Mouse (Mus musculus): ENCODE results near the gene Frmd4a. TPM values are rescaled to one million over a fixed set of nuclear protein-coding genes. Genes with fewer than 3 reads are reported as not detected.

Frmd4a gene
- total and polyA plus RNA-seq, 2 experiments from 2014 or later = 40.7 to 55.8 TPM

DNA sequence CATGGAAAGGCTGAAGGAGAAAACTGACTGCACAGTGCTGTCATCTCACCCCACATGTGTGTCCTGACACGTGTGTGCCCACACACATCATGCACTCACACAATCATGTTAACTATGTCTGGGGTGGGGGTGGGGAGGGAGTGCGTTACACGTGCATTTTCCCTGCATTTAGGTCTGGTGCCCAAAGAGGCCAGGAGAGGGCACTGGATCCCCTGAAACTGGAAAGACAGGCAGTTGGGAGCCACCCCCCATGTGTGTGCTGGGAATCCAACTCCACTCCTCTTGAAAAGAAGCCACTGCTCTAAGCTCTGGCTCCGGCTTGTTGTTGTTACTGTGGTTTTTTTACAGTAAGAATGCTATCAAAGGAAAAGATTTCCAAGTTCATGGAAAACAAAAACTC is 627.5 kb downstream of the Frmd4a start:
- H3K9ac ChIP-seq (replicated peaks; ENCODE audit: low read length) = no peak overlapping the region
- DNase-seq (ENCODE audit: low spot score) (no peak), ATAC-seq (no peak)
- no peak; the same call in 1 of the 2 replicates for TF ChIP-seq CTCF (IDR thresholded peaks at IDR 0.05; ENCODE audit: low read depth)
- no peaks in the 10 kb centered on the region for H3K9me3 ChIP-seq (ENCODE audit: low read length)
- no peak overlapping the region for H3K4me3 ChIP-seq (ENCODE audit: low read length)
- H3K27me3 ChIP-seq (ENCODE audit: insufficient read depth, low read length) = no peaks in the 10 kb centered on the region
- no peaks in the 10 kb centered on the region for H3K4me1 ChIP-seq (ENCODE audit: insufficient read depth, low read length)
- H3K27ac ChIP-seq = no peak overlapping the region
- peaks cover 11% of the 10 kb centered on the region; the same call in 1 of the 2 replicates for H3K36me3 ChIP-seq (ENCODE audit: insufficient read depth, low read length)
- 79% methylated on average over 4 of the region's 4 CpGs for WGBS
- no peak overlapping the region for H3K4me2 ChIP-seq (ENCODE audit: low read depth, low read length)

DNA sequence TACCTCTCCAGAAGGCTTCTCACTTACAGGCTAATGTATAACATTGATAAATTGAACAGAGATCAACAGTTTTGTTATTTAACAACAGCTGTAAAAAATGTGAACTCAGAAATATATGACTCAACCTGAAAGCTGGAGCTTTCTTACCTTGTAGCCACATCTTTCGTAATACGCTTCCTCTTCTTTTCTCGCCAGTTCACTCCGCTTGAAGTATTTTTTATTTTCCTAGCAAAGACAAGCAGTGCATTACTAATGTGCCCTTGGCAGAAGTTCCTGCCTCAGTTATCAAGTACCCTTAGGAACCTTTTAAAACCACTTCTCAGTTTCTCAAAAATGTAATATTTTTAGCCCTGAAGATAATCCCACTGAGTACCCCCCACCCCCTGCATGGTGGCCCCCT is 630.6 kb downstream of the Frmd4a start:
- ATAC-seq (no peak), DNase-seq (ENCODE audit: low spot score) (no peak)
- no peak for TF ChIP-seq CTCF (IDR thresholded peaks at IDR 0.05; ENCODE audit: low read depth)
- Histone ChIP-seq H3K9ac (replicated peaks; ENCODE audit: low read length) (no peak overlapping the region), H3K4me1 (ENCODE audit: insufficient read depth, low read length) (peaks cover 6% of the 10 kb centered on the region; the same call in 1 of the 2 replicates), H3K36me3 (ENCODE audit: insufficient read depth, low read length) (peaks cover 5% of the 10 kb centered on the region; the same call in 1 of the 2 replicates), H3K9me3 (ENCODE audit: low read length) (no peaks in the 10 kb centered on the region), H3K4me3 (ENCODE audit: low read length) (no peak overlapping the region), H3K4me2 (ENCODE audit: low read depth, low read length) (no peak overlapping the region), H3K27ac (no peak overlapping the region), H3K27me3 (ENCODE audit: insufficient read depth, low read length) (no peaks in the 10 kb centered on the region)
- WGBS = 67% methylated on average over 4 of the region's 4 CpGs

DNA sequence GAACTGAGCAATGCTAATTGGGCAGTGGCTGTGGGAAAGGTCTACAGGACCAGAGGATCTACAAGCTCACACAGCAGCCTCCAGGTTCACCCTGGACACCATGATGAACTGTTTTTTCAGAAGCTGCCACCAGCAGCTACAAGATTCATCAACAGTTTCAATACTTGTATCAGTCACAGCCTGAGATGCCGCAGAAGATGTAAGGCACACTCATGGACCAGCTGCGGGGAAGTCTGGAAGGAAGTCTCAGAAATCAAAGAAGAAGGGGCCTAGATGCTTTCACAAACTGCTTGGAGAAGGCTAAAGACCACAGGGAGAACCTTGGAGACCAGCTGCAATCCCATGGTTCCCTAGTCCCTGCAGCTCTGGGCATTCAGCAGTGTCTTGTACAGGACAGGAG is 632.1 kb downstream of the Frmd4a start:
- no peak for TF ChIP-seq CTCF (IDR thresholded peaks at IDR 0.05; ENCODE audit: low read depth)
- no peak overlapping the region for H3K4me3 ChIP-seq (ENCODE audit: low read length)
- H3K27ac ChIP-seq = no peak overlapping the region
- 100% methylated on average over 2 of the region's 2 CpGs for WGBS
- H3K9ac ChIP-seq (replicated peaks; ENCODE audit: low read length) = no peak overlapping the region
- peaks cover 6% of the 10 kb centered on the region; the same call in 1 of the 2 replicates for H3K4me1 ChIP-seq (ENCODE audit: insufficient read depth, low read length)
- no peaks in the 10 kb centered on the region for H3K27me3 ChIP-seq (ENCODE audit: insufficient read depth, low read length)
- no peaks in the 10 kb centered on the region for H3K9me3 ChIP-seq (ENCODE audit: low read length)
- H3K36me3 ChIP-seq (ENCODE audit: insufficient read depth, low read length) = no peaks in the 10 kb centered on the region
- no peak for DNase-seq (ENCODE audit: low spot score)
- no peak for ATAC-seq
- H3K4me2 ChIP-seq (ENCODE audit: low read depth, low read length) = no peak overlapping the region

DNA sequence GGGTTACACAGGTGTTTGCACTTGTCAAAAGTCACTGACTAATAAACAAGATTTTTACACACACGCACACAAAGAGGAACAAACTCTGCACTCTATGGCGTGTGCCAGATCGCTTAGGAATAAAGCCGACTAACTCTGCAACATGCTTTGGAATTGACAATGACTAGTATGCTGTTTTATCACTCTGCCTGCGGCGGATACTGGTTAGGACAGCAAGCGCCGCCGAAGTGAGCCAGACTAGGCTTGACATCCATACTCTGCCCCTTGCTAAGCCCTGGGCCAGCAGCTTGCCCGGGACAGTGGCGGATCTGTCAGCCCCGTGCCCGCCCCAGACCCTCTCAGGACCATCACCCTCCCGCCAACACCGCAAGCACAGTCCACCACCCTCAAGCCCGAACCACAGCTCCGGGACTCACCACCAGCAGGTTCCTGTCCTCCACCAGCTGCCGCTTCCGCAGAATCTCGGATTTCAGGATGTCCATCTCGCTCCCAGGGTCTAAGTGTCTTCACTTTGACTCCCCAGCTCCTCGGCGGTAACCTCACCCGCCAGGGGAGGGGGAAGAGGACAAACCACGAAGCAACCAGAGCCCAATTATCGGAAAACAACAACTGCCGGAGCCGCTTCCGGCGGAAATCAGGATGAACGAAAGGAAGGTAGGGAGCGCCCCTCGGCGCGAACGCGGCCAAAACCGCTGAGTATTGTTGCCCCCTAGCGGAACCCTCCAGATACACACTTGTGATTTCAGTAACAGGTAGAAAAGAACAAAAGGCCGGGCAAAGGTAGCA is 634.2 kb downstream of the Frmd4a start, which contains the start of gene Prpf18:
Gene Prpf18, minus strand, starts transcription at position 614 of the 786 bp plus-strand sequence.
- Histone ChIP-seq H3K4me1 (ENCODE audit: insufficient read depth, low read length) (peaks cover 6% of the 10 kb centered on the region; the same call in 1 of the 2 replicates), H3K27me3 (ENCODE audit: insufficient read depth, low read length) (no peaks in the 10 kb centered on the region), H3K27ac (peak within 1 kb of the TSS; percentile 71), H3K4me3 (ENCODE audit: low read length) (peak within 1 kb of the TSS; percentile 91), H3K9ac (replicated peaks; ENCODE audit: low read length) (peak within 1 kb of the TSS; percentile 82), H3K4me2 (ENCODE audit: low read depth, low read length) (peak within 1 kb of the TSS; percentile 76), H3K36me3 (ENCODE audit: insufficient read depth, low read length) (no peaks in the 10 kb centered on the region), H3K9me3 (ENCODE audit: low read length) (no peaks in the 10 kb centered on the region)
- WGBS = 1% methylated on average over 40 of the region's 40 CpGs
- ATAC-seq (peak; percentile 93), DNase-seq (ENCODE audit: low spot score) (peak; percentile 96)
- TF ChIP-seq CTCF (IDR thresholded peaks at IDR 0.05; ENCODE audit: low read depth) = peak; percentile 89

DNA sequence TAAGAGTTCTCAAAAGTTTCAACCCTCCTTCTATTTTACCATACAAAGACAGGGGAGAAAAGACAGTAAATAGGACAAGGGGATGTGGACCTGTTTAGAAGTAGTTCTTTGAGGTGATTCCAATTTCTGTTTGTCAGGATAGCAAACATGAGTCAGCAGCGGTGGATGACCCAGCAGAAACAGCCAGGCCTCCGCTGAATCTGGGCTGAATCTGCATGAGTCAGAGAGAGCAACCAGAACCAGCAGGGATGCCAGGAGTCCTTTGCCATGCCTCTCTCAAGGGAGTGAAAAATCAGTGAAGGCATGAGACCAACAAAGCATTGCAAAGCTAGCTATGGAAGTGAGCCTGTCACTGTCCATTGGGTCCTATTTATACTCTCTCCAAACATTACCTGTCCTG is 643.2 kb downstream of the Frmd4a start:
- no peaks in the 10 kb centered on the region for H3K27me3 ChIP-seq (ENCODE audit: insufficient read depth, low read length)
- ATAC-seq = no peak
- 77% methylated on average over 2 of the region's 2 CpGs for WGBS

More for the DNA sequence above, 643.2 kb downstream of the Frmd4a start:
- no peak overlapping the region for H3K27ac ChIP-seq
- no peak for TF ChIP-seq CTCF (IDR thresholded peaks at IDR 0.05; ENCODE audit: low read depth)
- no peak overlapping the region for H3K4me2 ChIP-seq (ENCODE audit: low read depth, low read length)
- no peaks in the 10 kb centered on the region for H3K9me3 ChIP-seq (ENCODE audit: low read length)
- no peak overlapping the region for H3K4me3 ChIP-seq (ENCODE audit: low read length)
- no peaks in the 10 kb centered on the region for H3K36me3 ChIP-seq (ENCODE audit: insufficient read depth, low read length)
- H3K4me1 ChIP-seq (ENCODE audit: insufficient read depth, low read length) = no peaks in the 10 kb centered on the region
- no peak for DNase-seq (ENCODE audit: low spot score)
- no peak overlapping the region for H3K9ac ChIP-seq (replicated peaks; ENCODE audit: low read length)

Measured in hindbrain, postnatal 0 days (tissue).